Mouse (Mus musculus): ENCODE data around the gene Vps37b. TPM values are rescaled to one million over a fixed set of nuclear protein-coding genes. Genes with fewer than 3 reads are reported as not detected.

Vps37b gene
- total RNA-seq, 2 experiments from 2014 or later = 24.4 to 29.3 TPM

Small RNA genes lying within 50 kb of the gene (microRNA-seq; reads per million reads assigned to microRNA genes)
- gene Mir7032 = not detected

Other genes starting within 250 kb of the Vps37b start
- 1 to 10 TPM in 1 of 2 experiments, under 1 TPM in 1; 0.96 to 1.8 TPM for gene Hcar2, start 166.8 kb downstream of the Vps37b start, total RNA-seq (2021)
- 1 to 10 TPM; 1.4 to 3.3 TPM for gene Hcar1, start 152.2 kb downstream of the Vps37b start, total RNA-seq (2021)
- 10 to 100 TPM; 59.8 to 66.3 TPM for gene Denr, start 125.1 kb downstream of the Vps37b start, total RNA-seq (2021)
- under 1 TPM in 1 of 2 experiments, not detected in 1; 0.69 TPM for gene Gm43518, start 104.9 kb downstream of the Vps37b start, total RNA-seq (2021)
- 1 to 10 TPM; 2.5 to 4.1 TPM for gene Ccdc62, start 101.6 kb downstream of the Vps37b start, total RNA-seq (2021)
- 1 to 10 TPM; 5.5 to 6.6 TPM for gene Hip1r, start 58.6 kb downstream of the Vps37b start, total RNA-seq (2021)
- 1 to 10 TPM; 5.2 to 6.1 TPM for gene Abcb9, start 63.5 kb upstream of the Vps37b start, total RNA-seq (2021)
- gene Ogfod2, start 80.0 kb upstream of the Vps37b start, total RNA-seq (2021) = 10 to 100 TPM in 1 of 2 experiments, 1 to 10 TPM in 1; 9.0 to 11.2 TPM
- gene Arl6ip4, start 83.8 kb upstream of the Vps37b start, total RNA-seq (2021) = 10 to 100 TPM; 69.9 to 76.4 TPM
- 10 to 100 TPM; 24.7 to 28.9 TPM for gene Pitpnm2, start 217.5 kb upstream of the Vps37b start, total RNA-seq (2021)